Mouse (Mus musculus): ENCODE results near the gene Tmem169.

The Tmem169 gene

DNA sequence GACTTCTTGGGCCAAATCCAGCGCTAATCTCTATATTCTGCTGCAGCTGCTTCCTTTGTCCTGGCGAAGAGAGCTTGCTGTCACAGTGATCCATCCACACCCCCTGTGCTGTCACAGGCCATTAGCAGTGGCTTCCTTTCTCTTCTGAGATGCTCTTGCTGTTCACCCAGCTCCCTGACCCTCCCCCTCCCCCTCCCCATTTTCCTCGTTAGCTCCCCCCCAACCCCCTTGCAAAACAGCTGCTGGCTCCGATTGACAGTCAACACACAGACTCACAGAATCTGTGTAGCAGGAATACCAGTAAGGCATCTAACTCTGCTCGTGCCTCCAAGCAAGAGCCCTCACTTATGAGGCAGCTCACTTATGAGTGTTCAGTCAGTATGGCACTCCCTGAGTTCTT lies 2.7 kb downstream of the Tmem169 start:
- no peak for DNase-seq

DNA sequence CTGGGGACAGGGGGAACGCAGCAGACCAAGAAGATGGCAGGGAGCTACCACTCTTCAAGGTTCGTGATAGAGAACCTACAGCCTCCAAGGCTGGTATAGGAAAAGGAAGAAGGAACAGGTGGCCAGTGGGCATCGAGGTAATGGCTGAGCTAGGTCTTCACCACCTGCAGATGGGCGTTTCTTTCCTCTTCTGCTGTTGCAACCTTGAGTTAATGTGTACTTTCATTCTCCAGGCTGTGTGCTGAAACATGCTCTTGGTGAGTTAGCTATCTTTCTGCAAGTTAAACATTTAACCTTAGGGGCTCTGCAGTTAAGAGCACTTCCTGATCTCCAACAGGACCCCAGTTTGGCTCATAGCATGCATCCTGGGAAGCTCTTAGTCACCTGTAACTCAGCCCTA lies 3.7 kb downstream of the Tmem169 start:
- no peak for DNase-seq

DNA sequence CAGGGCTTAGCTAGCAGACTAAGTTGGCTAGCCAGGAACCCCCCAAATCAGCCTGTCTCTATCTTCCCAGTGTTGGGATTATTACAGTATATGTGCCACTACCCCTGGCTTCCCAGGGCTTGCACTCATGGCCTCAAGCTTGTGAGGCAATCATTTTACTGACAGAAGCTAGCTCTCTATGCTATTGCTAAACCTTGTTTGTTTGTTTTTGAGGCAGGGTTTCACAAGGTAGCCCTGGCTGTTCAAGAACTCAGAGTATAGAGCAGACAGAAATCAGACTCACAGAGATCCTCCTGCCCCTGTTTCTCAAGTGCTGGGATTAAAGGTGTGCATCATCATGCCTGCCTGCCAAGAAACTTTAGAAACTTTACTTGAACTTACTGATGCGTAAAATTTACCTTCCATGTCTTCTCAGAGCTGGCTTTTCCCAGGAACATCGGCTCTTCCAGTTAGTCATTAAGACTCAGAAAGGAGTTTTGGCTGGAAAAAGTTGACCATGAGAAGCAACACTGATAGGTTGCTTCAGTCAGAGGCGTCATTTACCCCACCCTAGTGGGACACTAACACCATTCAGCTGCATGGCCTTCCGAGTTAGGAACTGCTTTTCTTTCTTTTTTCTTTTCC lies 4.5 kb downstream of the Tmem169 start:
- DNase-seq: no peak

DNA sequence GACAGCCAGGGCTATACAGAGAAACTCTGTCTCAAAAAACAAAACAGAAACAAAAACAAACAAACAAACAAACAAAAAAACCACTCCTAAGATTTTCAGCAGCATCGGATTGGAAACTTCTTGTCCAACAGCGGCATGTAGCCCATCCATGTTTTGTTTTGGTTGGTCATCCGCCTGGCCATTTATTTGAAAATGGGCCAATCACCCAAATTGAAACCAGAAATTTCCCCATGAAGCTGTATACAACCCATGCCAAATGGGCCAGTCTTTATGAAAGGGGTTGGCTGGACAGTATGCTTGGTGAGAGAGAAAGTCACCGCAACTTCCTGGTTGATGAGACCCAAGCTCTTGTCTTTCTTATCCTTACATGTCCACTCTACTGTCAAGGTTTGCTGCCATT lies 6.7 kb downstream of the Tmem169 start:
- no peak for DNase-seq

DNA sequence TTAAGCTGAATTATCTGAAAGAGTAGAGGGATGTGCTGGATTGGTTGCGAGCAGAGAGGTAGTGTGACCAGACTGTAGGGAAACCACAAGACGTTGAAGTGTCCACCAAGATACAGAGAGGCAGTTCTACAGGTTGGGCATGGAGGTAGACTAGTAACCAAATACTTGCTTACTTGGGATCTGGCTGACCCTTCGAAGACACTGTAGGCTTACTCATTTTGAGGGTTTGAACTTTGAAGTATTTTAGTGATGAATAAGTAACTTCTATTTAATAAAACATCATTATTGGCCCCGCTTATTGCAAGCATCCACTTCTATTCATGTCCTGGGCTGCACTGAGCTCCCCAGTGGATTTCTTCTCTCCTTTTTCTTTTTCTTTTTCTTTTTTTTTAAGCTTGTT lies 7.3 kb downstream of the Tmem169 start:
- no peak for DNase-seq

DNA sequence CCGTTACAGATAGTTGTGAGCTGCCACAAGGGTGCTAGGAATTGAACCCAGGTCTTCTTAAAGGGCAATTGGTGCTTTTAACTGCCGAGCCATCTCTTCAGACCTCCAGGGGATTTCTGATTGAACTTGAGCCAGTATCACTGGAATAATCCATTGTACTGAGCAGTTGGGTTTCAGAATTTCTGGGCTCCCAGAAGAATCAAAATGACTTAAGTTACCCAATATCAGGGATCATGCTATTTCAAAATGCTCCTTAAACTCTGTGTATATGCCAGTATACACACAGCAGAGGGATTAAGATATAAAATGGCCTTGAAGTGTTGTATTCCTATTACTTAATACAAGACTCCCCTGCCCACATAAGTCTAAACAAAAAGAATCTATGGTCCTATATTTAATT lies 7.8 kb downstream of the Tmem169 start:
- DNase-seq: no peak

DNA sequence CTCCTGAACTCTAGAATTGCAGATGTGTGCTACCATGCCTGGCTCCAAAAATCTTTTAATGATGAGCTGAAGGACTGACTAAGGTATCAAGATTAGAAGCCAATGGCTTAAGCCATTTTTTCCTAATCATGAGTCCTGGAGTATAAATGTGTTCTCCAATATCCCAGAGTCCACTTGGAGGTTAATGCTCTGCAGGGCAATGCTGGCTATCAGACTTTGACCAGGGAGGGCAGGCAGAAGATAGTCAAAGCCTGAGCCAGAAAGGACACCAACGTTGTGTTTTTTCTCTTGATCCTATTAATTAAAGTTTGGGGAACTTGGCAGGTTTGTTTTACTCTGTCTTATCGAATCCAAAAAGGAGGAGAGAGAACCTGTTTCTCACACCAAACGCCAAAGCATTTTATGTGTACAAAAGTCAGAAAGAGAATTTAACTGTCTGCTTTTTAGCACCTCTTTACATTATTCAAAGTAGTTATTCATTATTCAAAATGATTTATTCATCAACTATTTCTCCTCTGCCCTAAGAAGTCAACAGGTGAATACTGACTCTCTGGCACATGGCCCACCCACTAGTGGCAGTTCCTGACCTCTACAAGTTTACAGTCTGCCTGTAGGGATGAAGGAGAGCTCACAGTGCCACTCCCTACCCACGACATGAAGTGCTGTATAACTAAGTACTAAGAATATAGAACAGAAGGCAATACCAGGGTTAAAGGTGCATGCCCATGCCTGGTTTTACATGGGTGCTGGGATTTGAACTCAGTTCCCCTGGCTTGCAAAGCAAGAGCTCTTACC lies 9.9 kb downstream of the Tmem169 start:
- no peak for DNase-seq

DNA sequence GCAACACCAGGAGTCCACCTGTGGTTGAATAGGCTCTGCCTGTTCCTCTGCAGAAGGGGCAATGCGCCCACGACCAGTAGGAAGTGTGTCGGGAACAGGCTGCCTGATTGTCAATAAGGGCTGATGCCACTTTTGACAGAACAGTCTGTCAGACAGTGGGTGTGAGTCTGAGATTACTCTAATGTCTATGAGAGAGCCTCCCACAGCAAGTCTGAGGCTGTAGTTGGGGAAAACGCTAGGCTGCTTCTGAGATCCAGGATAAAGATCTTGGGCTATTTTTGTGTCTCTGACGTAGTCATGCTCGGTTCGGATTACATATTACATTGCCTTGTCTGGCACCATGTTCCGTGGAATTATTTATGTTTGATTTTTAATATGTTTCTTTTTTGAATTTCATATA lies 11.6 kb downstream of the Tmem169 start:
- DNase-seq: no peak

DNA sequence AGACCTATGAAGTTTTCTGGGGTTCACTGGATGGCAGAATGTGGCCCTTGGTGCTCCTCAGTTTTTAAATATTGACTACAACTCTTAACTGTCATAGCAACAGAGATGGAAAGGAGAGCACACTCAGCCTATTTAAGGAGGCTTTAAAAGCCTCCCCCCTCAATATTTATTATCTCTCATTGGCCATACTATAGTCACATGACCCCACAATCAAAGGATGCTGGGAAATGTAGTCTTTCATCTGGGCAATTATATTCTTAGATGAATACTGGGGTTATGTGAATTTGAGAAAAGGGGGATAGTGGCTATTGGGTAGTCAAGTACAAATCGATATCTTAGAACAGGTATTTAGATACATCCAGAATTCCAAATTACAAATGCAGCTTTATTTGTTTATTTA lies 17.7 kb downstream of the Tmem169 start:
- DNase-seq: no peak

DNA sequence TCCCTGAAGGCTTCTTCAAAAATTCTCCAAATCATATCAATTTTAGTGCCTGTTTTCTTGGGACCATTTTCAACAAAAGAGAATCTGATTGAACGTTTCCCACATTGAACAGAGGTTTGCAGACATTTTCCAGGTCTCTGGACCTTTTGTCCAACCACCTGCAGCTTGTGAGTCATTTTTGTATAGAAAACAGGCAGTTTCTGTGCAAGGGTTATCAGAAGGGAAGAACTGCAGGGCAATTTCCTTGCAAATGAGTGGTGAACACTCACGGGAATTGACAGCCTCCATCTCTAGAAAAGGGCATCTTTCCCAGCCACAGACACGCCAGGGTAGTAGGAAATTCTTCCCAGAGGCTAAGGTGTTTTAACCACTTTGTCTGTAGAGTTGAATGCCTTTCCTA lies 22.1 kb downstream of the Tmem169 start:
- DNase-seq: no peak

DNA sequence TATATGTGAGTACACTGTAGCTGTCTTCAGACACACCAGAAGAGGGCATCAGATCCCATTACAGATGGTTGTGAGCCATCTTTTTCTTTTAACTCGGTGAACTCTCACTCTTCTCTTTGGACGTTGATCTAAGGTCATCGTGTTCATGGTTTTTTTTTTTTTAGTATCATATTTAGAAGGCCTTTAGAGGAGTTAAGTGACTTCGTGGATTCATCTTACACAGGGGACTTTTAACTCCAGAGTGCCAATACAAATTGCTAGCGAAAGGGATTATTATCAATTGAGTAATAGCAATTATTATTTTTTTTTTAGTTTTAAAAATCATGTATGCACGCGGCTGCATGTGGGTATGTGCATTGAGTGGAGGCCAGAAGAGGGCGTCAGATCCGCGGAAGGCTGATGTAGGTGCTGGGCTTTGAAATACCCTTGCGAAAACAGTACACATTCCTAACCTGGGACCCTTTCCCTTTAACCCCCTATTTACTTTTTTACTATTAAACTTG lies 22.6 kb downstream of the Tmem169 start:
- no peak for DNase-seq

DNA sequence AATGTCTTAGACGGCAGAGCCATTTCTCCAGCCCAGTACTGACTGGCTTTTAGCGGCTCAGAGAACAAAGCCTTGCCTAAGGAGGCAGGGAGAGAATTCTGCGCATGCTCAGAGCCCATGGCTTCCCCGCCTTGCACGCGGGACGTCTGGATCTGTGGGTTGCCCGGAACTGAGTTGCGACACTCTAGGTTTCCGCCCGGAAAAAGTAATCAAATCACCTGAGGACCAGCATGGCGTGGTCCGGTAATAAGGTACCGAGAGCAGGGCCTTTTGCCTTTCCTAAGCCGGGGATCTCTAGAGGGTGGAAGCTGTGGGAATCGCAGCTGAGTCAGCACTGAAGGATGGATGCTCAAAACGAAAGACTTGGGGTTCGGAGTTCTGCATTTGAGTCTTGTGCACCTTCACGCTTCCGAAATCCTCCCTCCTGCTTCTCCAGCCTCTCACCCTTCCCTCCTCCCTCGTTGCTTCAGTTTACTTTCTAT lies 23.2 kb downstream of the Tmem169 start, which contains the start of gene Xrcc5:
Gene Xrcc5, plus strand, starts transcription at position 105 of the 482 bp plus-strand sequence.
- peak; percentile 96 for DNase-seq

DNA sequence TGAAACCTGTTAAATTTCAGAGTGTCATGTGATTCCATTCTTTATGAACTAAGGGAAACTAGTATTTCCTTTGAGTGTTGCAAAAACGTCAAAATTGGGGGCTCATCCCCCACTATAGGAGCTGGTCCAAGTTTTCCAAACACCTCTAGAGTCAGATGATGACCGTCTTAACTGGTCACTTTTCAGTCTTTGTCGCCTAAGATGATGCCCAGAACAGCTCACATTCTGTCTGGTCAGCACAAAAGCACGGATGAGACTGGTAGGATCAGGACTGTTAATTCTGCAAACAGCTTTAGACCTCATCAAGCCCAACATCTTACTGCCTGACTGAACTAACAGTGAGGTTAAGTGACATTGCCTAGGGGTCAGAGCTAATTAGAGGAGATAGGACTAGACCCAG lies 24.8 kb downstream of the Tmem169 start:
- no peak for DNase-seq

DNA sequence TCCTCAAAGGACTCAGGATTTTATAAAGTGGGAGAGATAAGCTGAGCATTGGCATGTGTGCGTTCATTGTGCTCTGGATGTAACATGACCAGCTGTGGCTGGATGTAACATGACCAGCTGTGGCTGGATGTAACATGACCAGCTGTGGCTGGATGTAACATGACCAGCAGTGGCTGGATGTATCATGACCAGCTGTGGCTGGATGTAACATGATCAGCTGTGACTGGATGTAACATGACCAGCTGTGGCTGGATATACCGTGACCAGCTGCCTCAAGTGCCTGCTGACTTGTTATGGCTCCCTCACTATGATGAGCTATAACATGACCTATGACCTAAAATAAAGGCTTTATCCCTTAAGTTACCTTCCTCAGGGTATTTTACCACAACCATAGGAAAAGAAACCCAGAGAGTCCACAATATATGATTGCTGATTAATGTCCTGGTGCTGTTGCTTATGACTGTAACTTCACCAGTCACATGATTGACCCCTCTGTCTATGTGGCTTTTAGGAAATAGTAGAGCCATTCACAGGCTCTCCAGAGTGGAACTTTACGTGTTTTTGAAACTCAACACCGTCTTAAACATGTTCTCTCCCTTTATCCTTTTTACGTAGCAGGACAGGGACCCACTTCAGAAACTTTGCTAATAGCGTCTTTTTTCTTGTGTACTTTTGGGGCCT lies 25.7 kb downstream of the Tmem169 start:
- no peak for DNase-seq

DNA sequence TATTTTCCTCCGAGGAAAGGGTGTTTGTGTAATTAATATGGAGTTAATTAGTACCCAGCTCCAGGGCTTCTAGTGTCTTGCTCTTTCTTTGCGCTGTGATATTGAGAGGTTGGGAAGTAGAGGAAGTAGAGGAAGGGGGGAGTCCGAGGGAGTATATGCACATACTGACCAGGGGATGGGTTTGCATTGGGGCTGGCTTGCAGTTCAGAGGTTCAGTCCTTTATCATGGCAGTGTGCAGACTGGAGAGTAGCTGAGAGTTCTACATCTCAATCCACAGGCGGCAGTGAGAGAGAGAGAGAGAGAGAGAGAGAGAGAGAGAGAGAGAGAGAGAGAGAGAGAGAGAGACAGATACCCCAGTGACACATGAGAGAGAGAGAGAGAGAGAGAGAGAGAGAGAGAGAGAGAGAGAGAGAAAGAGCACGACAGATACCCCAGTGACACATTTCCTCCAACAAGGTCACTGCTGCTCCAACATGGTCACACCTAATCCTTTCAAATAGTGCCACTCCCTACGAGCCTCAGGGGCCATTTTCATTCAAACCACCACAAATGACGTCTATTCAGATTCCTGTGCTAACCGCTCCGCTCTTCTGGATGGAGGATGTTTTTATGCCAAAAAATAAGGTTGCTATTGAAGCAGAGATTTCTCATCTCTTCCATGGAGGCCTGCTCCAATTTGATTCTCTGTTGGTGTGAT lies 28.7 kb downstream of the Tmem169 start:
- DNase-seq: no peak

DNA sequence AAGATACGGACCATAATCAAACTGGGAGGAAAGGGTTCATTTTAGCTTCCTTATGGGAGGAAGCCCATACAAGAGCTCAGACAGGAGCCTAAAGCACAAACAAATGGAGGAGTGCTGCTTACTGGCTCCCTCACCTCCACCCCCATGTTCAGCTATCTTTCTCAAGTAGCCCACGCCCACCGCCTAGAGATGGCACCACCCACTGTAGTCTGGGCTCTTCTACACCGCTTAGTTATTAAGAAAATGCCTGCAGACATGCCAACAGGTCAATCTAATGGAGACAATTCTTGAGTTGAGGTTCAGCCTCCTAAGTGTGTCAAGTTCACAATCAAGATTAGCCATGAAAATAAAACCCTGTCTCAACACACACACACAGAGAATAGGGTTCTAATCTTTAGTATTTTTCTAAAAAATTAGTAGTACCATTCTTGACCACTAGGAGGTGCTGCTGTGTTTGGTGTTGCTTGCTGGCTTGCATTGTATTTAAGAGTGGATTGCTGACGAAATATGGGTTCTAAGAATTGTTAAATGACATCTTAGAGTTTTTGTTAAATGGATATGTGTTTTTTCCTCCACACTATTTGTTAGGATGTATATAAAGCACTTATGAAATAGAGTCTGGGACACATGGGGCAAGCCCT lies 29.4 kb downstream of the Tmem169 start:
- peak; percentile 78 for DNase-seq

DNA sequence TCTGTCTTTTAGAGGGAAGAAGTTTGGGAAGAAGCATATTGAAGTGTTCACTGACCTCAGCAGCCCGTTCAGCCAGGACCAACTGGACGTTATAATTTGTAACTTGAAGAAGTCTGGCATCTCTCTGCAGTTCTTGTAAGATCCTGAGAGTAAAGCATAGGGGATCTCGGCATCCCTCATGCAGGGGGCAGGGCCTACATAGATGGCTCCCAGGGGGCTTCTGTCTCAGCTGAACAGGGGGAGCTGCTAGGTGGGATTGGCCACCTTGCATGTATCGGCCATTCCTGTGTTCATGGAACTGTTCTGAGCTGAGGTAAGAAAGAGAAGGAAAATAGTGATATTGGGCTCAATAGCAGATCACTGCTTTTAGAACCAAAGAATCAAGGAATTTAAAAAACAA lies 31.3 kb downstream of the Tmem169 start:
- no peak for DNase-seq

DNA sequence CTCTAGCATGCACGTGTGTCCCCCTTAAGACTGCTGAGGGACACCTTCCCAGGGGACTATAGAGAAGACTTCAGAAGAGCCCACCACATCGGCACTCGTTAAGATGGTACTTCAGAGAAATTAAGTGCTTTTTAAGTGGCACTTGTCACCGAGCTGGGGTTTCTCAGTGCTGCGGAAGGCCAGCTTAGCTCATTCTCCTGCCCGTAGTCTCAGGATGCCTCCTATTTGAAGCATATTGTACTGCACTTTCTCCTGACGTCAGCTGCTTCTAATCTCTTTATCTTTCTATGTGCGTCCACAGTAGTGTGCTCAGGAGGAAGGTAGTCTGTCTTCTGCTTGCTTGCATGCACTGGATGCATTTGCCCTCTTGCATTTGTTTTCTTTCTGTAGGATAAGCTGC lies 32.2 kb downstream of the Tmem169 start:
- DNase-seq: no peak

DNA sequence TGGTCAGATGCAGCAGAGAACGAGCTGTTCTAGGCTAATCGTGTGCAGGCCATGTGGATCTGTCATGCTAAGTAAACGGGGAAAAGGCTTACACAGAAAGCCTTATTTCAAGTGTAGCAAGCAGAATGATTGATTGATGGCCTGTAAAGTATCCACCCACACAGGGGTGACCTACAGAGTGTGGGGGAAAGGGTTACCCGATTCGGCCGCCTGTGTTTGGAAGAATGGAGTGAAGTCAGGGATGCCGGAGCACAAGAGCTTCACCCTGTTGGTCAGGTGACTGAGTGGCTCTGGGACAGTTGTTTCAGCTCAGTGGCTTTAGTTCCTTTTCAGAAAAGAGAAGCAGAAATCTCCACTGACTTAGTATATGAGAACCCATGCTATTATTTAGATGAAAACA lies 32.7 kb downstream of the Tmem169 start:
- DNase-seq: no peak

DNA sequence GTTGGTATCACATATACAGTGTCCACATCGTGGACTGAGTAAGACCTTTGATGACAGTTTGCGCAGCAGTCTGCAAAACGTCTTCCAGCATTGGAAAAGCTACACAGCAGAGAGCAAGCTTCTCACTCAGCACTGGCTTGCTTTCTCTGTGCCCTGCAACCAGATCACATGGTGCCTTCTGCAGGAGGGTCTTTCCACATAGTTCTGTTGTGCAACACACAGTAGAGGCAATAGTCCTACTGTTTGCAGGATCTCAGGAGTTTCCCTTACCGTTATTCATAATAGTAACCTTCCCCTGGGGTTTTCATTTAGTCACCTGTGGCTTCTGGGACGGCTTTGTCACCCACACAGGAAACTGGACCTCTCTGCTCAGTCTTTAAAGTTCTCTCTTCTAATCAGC lies 36.6 kb downstream of the Tmem169 start:
- DNase-seq: no peak

DNA sequence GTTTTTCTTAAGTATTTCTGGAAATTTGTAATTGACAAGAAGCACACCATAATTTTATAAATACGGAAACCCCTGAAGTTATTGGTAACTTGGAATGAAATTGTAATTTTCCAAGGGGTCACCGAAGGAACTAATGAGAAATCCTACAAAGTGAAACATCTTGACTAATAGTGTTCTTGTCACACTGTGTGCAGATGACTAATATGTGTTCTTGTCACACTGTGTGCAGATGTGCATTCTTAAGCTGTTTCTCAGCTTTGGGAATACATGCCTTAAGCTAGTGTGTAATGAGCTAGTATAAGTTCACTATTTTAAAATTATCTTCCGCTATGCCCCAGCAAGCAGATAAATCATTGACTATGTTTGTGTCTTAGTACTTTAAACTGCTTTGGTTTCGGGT lies 39.1 kb downstream of the Tmem169 start:
- no peak for DNase-seq

DNA sequence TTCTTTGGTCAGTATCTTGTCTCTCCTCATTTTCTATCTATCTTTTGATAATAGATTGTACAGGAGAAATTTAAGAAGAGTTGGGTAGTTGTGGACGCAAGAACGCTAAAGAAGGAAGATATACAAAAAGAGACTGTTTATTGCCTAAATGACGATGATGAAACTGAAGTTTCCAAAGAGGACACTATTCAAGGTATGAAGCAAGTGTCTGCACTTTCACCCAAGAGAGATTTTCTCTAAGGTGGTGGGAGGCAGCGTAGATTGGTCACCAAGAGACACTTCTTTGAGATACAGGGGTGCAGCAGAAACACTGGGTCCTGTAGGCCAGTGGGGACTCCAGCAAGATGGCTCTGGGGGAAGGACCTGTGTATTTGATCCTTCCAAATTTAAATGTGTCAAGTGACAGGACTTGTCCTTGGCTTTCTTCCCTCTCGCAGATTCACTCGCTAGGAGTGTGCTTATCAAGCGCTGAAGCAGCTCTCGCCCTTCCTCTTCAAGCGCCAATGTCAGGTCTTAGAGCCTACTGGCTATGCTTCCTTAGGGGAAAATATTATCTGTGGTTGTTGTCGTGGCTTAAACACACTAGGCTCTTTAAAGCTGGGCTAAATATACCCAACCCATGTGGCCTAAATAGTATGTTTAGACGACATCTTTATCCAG lies 42.1 kb downstream of the Tmem169 start:
- no peak for DNase-seq
